Comparison of ENCODE assay signal across 23 mouse cellular contexts in the genomic region with DNA sequence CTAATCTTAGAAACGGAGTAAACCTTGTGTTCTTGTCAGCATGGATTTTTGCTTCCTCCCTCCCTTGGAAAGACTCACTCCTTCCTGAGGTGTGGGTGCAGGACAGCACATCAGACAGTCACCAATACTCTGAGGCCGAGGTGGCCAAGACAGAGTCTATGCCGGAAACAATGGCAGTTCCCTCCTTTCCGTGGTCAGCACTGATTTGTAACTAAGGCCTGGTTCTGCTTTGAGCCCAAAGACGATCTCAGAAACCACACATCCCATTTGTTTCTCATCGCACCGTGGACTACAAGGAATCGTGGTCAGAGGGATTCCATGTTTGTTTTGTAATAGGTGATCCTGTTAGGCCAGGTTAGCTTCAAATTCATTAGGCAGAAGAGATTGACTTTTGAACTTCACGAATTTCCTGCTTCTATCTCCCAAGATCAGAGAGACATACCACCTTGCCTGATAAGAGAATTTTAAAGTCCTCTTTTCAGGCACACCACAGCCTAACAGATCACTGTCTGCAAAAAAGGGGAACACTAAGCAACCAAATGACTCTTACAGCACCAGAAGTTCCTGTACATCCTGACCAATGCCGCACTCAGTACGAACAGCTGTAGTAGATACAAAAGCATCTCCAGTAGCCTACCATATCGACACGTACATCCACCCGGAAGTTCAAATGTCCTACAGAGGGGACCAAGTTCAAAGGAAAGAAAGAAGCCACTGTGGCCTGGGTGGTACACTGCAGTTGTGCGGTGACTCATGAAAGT.
DNase-seq lines count a peak whose midpoint lies in the region; ATAC-seq and TF ChIP-seq lines count a peak whose summit lies in the region.
"Had no signal": no experiment of that assay in that cellular context is flagged by ENCODE, and none has a peak within 500 bp of the region (broad histone marks: within the 10 kb centered on the region; RNA-seq: fewer than 3 reads in every experiment).

No protein-coding gene starts in this region.

- 82% methylated on average over 15 of the region's 15 CpGs for WGBS in forebrain, embryonic 15.5 days
- WGBS in forebrain, embryonic 13.5 days, result 89% methylated on average over 15 of the region's 15 CpGs
- WGBS in thymus, adult 2 months, result 29% methylated on average over 15 of the region's 15 CpGs

- no peak overlapping the region for H3K9ac ChIP-seq in forebrain, embryonic 15.5 days (replicated peaks)
- no peak overlapping the region for H3K9ac ChIP-seq in forebrain, embryonic 13.5 days
- H3K9ac ChIP-seq: liver, embryonic 15.5 days had no signal

- H3K4me1 ChIP-seq in forebrain, embryonic 15.5 days, result peaks cover 40% of the 10 kb centered on the region
- H3K4me1 ChIP-seq in forebrain, embryonic 13.5 days, result peaks cover 41% of the 10 kb centered on the region
- H3K4me1 ChIP-seq in thymus, adult 2 months (replicated peaks; ENCODE audit: control insufficient read depth, insufficient read depth, low read length), result peaks cover 7% of the 10 kb centered on the region
- H3K4me1 ChIP-seq: liver, embryonic 15.5 days had no signal

- ATAC-seq in forebrain, embryonic 15.5 days (replicated peaks), result no peak
- ATAC-seq in forebrain, embryonic 13.5 days, result no peak
- 0 out of 2 replicates have a peak, but pooled peaks have one; percentile 40 for ATAC-seq in monocyte, adult 5-6 weeks (replicated peaks; ENCODE audit: insufficient number of reproducible peaks, low FRiP score, low TSS enrichment, poor library complexity, severe bottlenecking)
- ATAC-seq: forebrain, embryonic 16.5 days; hindbrain, embryonic 16.5 days; intestine, embryonic 16.5 days had no signal

- TF ChIP-seq CTCF in thymus, adult 2 months (IDR thresholded peaks at IDR 0.05; ENCODE audit: borderline replicate concordance, control insufficient read depth, extremely low read depth, insufficient read depth, low read length, poor library complexity), result no peak

- no peaks in the 10 kb centered on the region for H3K36me3 ChIP-seq in forebrain, embryonic 15.5 days
- no peaks in the 10 kb centered on the region for H3K36me3 ChIP-seq in forebrain, embryonic 13.5 days (ENCODE audit: poor library complexity, severe bottlenecking)
- H3K36me3 ChIP-seq in thymus, adult 2 months (ENCODE audit: control insufficient read depth, insufficient read depth, low read length), result no peaks in the 10 kb centered on the region
- H3K36me3 ChIP-seq: limb, embryonic 10.5 days; liver, embryonic 15.5 days had no signal

- H3K9me3 ChIP-seq in forebrain, embryonic 15.5 days, result no peaks in the 10 kb centered on the region
- H3K9me3 ChIP-seq in forebrain, embryonic 13.5 days (replicated peaks), result no peaks in the 10 kb centered on the region
- H3K9me3 ChIP-seq: limb, embryonic 10.5 days; liver, embryonic 15.5 days had no signal

- 0 out of 2 replicates have a peak overlapping the region, but pooled peaks have one; percentile 7 for H3K27ac ChIP-seq in forebrain, embryonic 15.5 days (replicated peaks)
- H3K27ac ChIP-seq in forebrain, embryonic 13.5 days, result no peak overlapping the region
- no peak overlapping the region for H3K27ac ChIP-seq in thymus, adult 2 months (ENCODE audit: control insufficient read depth, insufficient read depth, low read length)
- H3K27ac ChIP-seq: limb, embryonic 10.5 days; liver, embryonic 15.5 days had no signal

- no peak overlapping the region for H3K4me2 ChIP-seq in forebrain, embryonic 15.5 days (replicated peaks)
- no peak overlapping the region for H3K4me2 ChIP-seq in forebrain, embryonic 13.5 days
- H3K4me2 ChIP-seq: liver, embryonic 15.5 days; midbrain, embryonic 11.5 days had no signal

- peak; percentile 22 for DNase-seq in thymus, postnatal 0 days (ENCODE audit: low spot score)
- DNase-seq in thymus, adult 2 months, result no peak
- no peak for DNase-seq in right cerebral cortex, postnatal 4 days
- no peak for DNase-seq in layer of hippocampus, adult 11-12 months (ENCODE audit: low spot score)
- DNase-seq: adrenal gland, adult 2 months; cerebellum, adult 18-20 months; cerebellum, postnatal 25 days; gastrocnemius, postnatal 25 days; heart, postnatal 36 days; kidney, postnatal 25 days; liver; lung, postnatal 4 days; spleen, adult 18-20 months; thymus, postnatal 36 days had no signal

- no peak for TF ChIP-seq POLR2A in thymus, adult 2 months (IDR thresholded peaks at IDR 0.05; ENCODE audit: control insufficient read depth, extremely low read depth, insufficient read depth, low read length, poor library complexity)

- H3K27me3 ChIP-seq in forebrain, embryonic 15.5 days, result no peaks in the 10 kb centered on the region
- H3K27me3 ChIP-seq in forebrain, embryonic 13.5 days, result no peaks in the 10 kb centered on the region
- H3K27me3 ChIP-seq in thymus, adult 2 months (ENCODE audit: control insufficient read depth, insufficient read depth, low read length), result no peaks in the 10 kb centered on the region
- H3K27me3 ChIP-seq: liver, embryonic 15.5 days had no signal

- H3K4me3 ChIP-seq in forebrain, embryonic 15.5 days, result no peak overlapping the region
- no peak overlapping the region for H3K4me3 ChIP-seq in forebrain, embryonic 13.5 days
- H3K4me3 ChIP-seq in thymus, adult 2 months (ENCODE audit: control insufficient read depth, insufficient read depth, low read length), result no peak overlapping the region
- H3K4me3 ChIP-seq: limb, embryonic 10.5 days; liver, embryonic 15.5 days had no signal
